Mouse (Mus musculus): ENCODE measurements at regions not wholly inside any gene's neighbourhood (a gene's known extent, or its start where the extent isn't known, plus 50 kb on each side); places are given as distances from the start of the nearest gene placed in this dataset.

DNA sequence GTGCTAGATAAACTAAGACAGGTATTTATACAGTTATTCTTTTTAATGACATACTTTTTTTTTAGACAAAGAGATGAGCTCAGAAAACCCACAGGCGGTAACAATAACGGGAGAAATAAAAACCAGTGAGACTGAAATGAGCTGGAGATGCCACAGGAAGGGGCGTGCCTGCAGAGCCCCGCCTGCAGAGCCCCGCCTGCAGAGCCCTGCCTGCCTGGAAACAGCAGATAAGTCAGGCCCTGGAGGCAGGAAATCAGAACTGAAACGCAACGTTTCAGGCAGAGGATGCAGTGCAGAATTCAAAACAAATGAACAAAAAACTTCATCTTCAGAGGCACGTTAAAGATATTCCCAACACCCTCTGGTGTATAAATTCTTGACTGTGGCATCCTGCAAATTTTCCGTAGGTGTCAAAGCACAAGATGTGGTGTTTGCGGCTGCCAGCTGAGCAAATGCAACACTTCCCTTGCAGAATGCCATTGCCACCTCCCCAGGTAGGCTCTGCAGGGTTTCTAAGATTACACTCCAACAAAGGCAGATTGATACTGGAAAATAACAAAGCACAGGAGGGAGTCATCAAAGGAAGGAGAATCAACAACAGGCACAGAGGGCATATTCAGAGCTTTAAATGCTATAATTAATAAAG is 81.0 kb downstream of the Gm10604 start:
- TF ChIP-seq GATA1 (IDR thresholded peaks at IDR 0.05; ENCODE audit: borderline replicate concordance, low read length) (no peak), FLI1 (IDR thresholded peaks at IDR 0.05; ENCODE audit: low read length) (no peak)
